Mouse (Mus musculus) embryonic facial prominence, embryonic 14.5 days (tissue): ENCODE measurements at regions not wholly inside any gene's neighbourhood (a gene's known extent, or its start where the extent isn't known, plus 50 kb on each side); places are given as distances from the start of the nearest gene placed in this dataset.

Source experiments
- ATAC-seq: fragments of 200-750 bp; cut with Nextera tagmentation; 2 replicates; pipeline ENCODE4 v1.8.0; 2017; ENCODE audit warnings: low read depth, moderate number of reproducible peaks, moderate TSS enrichment
- DNase-seq: peaks from one replicate; pipeline ENCODE4 v3.0.0-alpha.2; 2015; ENCODE audit warnings: low spot score
- H3K27ac ChIP-seq: fragments of 300-500 bp; sonication (generic); replicated peaks from 2 replicates; pipeline ENCODE4 v1.5.1; 2014; ENCODE audit warnings: low read depth, mild to moderate bottlenecking, low read length, moderate library complexity
- H3K27me3 ChIP-seq: fragments of 300-500 bp; sonication (generic); replicated peaks from 2 replicates; pipeline ENCODE4 v1.6.1; 2014; ENCODE audit warnings: low read length; ENCODE audit not compliant: control insufficient read depth, insufficient read depth
- H3K36me3 ChIP-seq: fragments of 300-500 bp; sonication (generic); 2 replicates; pipeline ENCODE4 v1.6.1; 2014; ENCODE audit warnings: low read length, mixed read lengths; ENCODE audit not compliant: control insufficient read depth, insufficient read depth
- H3K4me1 ChIP-seq: fragments of 300-500 bp; sonication (generic); 2 replicates; pipeline ENCODE4 v1.6.1; 2014; ENCODE audit warnings: antibody characterized with exemption, low read length; ENCODE audit not compliant: control insufficient read depth, insufficient read depth
- H3K4me2 ChIP-seq: fragments of 300-500 bp; sonication (generic); 2 replicates; pipeline ENCODE4 v1.6.1; 2014; ENCODE audit warnings: low read depth, mild to moderate bottlenecking, low read length, moderate library complexity, mixed read lengths
- H3K4me3 ChIP-seq: fragments of 300-500 bp; sonication (generic); 2 replicates; pipeline ENCODE4 v1.5.1; 2014; ENCODE audit warnings: low read depth, mild to moderate bottlenecking, low read length
- H3K9ac ChIP-seq: fragments of 300-500 bp; sonication (generic); 2 replicates; pipeline ENCODE4 v1.6.1; 2014; ENCODE audit warnings: low read depth, mild to moderate bottlenecking, low read length, moderate library complexity, mixed read lengths
- H3K9me3 ChIP-seq: fragments of 300-500 bp; sonication (generic); 2 replicates; pipeline ENCODE4 v1.6.1; 2016; ENCODE audit warnings: low read length; ENCODE audit not compliant: control insufficient read depth
- WGBS: fragments of 180-500 bp; shearing (Covaris S2); extraction: QIAGEN DNeasy Blood & Tissue Kit; methylation state at CpG from one replicate; pipeline ENCODE4 v1.1.7; 2014; 5-methylcytosine and 5-hydroxymethylcytosine counted together

DNA sequence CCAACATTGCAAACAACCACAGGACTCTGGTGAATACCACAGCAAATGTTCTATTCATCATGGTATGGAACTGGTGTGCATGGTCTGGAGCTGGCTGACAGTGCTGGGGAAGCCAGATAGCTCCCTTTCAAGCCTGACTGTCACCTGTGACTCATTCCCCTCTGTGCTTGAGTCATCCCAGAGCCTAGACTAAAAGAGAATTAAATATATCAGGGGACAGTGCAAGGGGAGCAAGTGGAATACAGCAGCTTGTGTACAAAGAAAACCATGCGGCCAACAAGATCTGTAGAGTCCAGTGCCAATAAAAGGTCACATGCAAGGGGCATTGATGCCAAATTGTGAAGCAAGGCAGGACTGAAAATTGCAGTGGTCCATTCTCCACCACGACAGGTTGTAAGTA lies 117.7 kb downstream of the Pah start:
- Histone ChIP-seq H3K4me1 (no peaks in the 10 kb centered on the region), H3K4me2 (no peak overlapping the region), H3K27me3 (no peaks in the 10 kb centered on the region), H3K27ac (no peak overlapping the region), H3K9ac (no peak overlapping the region), H3K9me3 (no peaks in the 10 kb centered on the region), H3K4me3 (no peak overlapping the region), H3K36me3 (no peaks in the 10 kb centered on the region)
- WGBS = 85% methylated on average over 2 of the region's 2 CpGs
- no peak for ATAC-seq
- no peak for DNase-seq

DNA sequence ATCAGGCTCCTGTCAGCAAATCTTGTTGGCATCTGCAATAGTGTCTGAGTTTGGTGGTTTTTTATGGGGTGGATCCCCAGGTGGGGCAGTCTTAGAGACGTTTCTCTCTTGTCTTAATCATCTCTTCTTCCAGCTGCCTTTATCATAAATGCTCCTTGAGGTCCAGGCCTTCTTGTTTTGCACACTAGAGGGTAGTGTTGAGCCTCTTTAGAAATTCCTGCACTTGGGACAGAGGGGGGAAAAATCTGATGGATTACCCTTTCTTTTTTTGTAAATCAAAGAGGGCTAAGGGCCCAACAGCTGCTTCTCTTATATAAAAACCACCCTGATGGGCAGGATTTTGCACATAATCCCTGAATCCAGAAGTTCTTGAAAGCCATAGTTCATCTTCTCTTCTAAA lies 127.5 kb downstream of the Pah start:
- ATAC-seq = no peak
- Histone ChIP-seq H3K9ac (no peak overlapping the region), H3K36me3 (no peaks in the 10 kb centered on the region), H3K4me1 (no peaks in the 10 kb centered on the region), H3K27me3 (no peaks in the 10 kb centered on the region), H3K4me2 (no peak overlapping the region), H3K9me3 (no peaks in the 10 kb centered on the region), H3K4me3 (no peak overlapping the region), H3K27ac (no peak overlapping the region)
- WGBS = 21% methylated on average over 1 of the region's 1 CpGs
- peak; percentile 71 for DNase-seq

DNA sequence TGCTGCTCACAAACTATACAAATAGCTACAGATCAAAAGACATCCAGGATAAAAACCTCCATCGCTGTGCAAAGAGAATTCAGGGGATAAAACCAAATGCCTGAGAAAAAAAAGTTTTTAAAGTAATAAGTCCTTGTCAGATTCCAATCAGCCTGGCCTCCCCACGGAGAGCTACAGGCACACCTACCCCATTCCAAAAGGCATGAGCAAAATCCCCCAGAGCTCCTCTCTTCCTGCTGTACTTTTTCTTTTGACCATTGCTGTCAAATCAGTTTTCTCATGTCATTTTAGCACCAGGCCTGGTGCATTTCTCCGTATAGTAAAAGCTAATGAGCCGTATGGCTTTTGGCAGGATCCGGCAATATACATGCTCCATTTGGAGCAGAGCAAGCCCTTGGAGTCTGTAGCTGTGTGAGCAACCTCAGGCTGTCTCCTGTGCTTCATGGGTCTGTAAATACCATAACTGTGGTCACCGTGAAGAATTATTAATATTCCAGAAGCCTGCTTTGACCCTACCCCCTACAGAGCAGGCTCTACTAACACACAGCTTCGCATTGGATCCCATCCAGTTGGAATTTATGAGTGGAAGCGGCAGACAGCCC lies 130.6 kb downstream of the Pah start:
- Histone ChIP-seq H3K36me3 (no peaks in the 10 kb centered on the region), H3K4me1 (no peaks in the 10 kb centered on the region), H3K27ac (peak overlapping the region; percentile 39; the same call in 1 of the 2 replicates), H3K4me2 (no peak overlapping the region), H3K9me3 (no peaks in the 10 kb centered on the region), H3K4me3 (no peak overlapping the region), H3K27me3 (no peaks in the 10 kb centered on the region), H3K9ac (no peak overlapping the region)
- WGBS = 58% methylated on average over 8 of the region's 8 CpGs
- peak; percentile 83 for ATAC-seq
- DNase-seq = peak; percentile 85

DNA sequence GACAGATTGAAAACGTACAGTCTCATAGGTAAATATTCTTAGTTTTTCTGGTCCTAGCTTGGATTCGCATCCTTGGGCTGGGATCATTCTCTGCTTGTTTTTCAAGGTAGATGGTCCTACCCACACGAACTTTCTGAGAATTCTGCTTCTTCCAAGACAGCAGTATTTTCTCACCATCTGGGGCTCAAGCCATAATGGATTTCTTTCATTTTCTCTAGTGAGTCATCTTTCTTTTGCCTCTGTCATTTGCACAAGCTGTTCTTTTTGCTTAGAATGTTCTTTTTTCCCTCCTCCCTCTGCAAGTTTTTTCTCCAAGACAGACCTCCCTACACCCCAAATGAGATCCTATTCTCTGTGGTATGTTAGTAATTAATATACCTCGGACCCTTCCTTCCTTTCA lies 132.5 kb downstream of the Pah start:
- Histone ChIP-seq H3K36me3 (no peaks in the 10 kb centered on the region), H3K9ac (no peak overlapping the region), H3K27me3 (no peaks in the 10 kb centered on the region), H3K4me1 (no peaks in the 10 kb centered on the region), H3K4me2 (no peak overlapping the region), H3K27ac (no peak overlapping the region), H3K4me3 (no peak overlapping the region), H3K9me3 (no peaks in the 10 kb centered on the region)
- 73% methylated on average over 4 of the region's 4 CpGs for WGBS
- ATAC-seq (no peak), DNase-seq (no peak)

DNA sequence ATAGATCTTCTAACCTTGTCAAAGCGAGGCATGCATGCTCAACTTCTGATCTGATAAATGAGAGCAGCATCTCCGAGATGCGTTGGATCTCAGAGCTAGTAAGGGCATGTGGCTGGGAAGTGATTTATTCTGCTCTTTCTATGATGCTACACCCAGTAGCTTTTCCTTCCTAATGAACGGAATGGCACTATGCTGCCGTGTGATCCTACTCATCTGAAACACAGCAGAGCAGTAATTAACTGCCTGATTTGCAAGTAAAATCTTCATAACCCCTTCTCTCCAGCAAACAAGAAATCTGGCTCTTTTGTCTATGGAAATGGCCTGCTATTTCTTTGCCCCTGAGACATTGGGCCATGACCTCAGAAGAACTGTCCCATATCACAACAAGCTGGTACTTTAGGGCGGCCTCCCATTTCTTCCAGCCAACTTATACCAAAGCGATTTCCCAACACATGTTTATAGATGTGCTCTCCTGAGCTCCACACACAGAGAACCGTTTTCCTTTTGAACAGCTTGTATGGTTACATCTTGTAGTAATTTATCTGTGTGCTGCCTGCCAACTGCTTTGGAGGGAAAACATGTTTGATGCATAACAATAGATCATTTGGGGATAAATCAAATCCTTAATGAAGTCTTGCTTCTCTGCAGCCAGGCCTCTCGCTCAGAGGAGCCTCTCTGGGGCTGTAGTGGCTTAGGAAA lies 144.6 kb downstream of the Pah start:
- DNase-seq (peak; percentile 90), ATAC-seq (peak; percentile 78)
- peaks cover 19% of the 10 kb centered on the region for H3K4me1 ChIP-seq
- peak overlapping the region; percentile 73 for H3K27ac ChIP-seq
- 62% methylated on average over 9 of the region's 9 CpGs for WGBS
- no peak overlapping the region for H3K4me3 ChIP-seq
- H3K36me3 ChIP-seq = no peaks in the 10 kb centered on the region
- no peak overlapping the region for H3K4me2 ChIP-seq
- no peak overlapping the region for H3K9ac ChIP-seq
- no peaks in the 10 kb centered on the region for H3K27me3 ChIP-seq
- no peaks in the 10 kb centered on the region for H3K9me3 ChIP-seq

DNA sequence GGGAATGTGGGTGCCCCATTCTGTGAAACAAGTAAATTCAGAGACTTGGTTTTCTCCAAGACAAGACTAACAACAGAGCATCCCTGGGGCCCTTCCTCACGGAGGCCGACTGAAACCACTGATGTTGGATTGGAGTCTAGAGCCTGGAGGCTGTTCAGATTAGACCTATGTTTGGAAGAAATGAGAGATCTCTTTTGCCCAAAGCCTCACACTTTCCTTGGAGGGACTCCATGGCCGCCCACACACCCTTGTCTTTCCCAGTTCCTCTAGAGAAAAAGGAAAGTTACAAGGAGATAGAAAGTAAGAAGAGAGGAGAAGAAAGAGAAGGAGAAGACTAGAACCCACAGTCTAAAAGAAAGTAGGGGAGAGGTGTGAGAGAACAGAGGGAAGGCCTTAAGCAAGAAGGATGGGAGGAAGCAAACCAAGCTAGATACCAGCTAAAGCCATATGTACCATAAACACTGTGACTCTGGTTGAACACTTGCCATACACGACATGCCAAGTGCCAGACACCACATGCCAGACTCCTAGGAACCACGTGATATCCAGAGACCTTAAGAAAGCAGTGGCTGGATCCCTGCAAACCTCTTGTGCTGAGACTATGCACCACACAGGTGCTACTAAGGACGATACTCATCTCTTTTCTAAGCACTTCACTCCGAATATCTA lies 145.3 kb downstream of the Pah start:
- Histone ChIP-seq H3K27me3 (no peaks in the 10 kb centered on the region), H3K27ac (peak overlapping the region; percentile 73), H3K4me1 (peaks cover 19% of the 10 kb centered on the region), H3K36me3 (no peaks in the 10 kb centered on the region), H3K9me3 (no peaks in the 10 kb centered on the region), H3K9ac (no peak overlapping the region), H3K4me3 (no peak overlapping the region), H3K4me2 (no peak overlapping the region)
- 57% methylated on average over 7 of the region's 7 CpGs for WGBS
- peak; percentile 57 for ATAC-seq
- no peak for DNase-seq

DNA sequence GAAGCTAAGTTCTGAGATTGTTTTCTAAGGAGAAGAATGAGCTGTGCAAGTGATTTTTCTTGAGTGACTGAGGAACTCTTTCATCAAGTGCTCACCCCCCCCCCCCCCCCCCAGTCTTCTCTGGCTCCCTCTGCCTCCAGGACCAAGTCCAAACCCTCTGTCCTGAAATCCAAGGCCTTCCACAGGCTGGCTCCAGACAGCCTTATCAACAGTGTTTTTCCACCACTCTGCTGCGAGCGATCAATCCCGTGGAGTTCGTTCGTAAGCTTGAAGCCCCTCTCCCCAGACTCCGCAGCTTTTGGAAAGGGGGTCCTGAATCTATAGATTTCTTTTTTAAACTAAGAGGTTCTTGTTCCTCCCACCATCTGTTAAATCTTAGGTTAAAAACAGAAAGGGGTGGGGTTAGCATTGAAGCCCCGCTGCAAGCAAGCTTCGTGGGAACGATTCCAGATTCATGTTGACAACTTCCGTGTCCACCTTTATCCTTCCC lies 146.1 kb downstream of the Pah start:
- peaks cover 19% of the 10 kb centered on the region for H3K4me1 ChIP-seq
- no peak overlapping the region for H3K4me2 ChIP-seq
- WGBS = 56% methylated on average over 10 of the region's 10 CpGs
- ATAC-seq = 0 out of 2 replicates have a peak, but pooled peaks have one; percentile 30
- no peaks in the 10 kb centered on the region for H3K9me3 ChIP-seq
- no peak overlapping the region for H3K4me3 ChIP-seq
- peak overlapping the region; percentile 73; the same call in 1 of the 2 replicates for H3K27ac ChIP-seq
- no peaks in the 10 kb centered on the region for H3K36me3 ChIP-seq
- H3K9ac ChIP-seq = no peak overlapping the region
- H3K27me3 ChIP-seq = no peaks in the 10 kb centered on the region
- DNase-seq = peak; percentile 62

DNA sequence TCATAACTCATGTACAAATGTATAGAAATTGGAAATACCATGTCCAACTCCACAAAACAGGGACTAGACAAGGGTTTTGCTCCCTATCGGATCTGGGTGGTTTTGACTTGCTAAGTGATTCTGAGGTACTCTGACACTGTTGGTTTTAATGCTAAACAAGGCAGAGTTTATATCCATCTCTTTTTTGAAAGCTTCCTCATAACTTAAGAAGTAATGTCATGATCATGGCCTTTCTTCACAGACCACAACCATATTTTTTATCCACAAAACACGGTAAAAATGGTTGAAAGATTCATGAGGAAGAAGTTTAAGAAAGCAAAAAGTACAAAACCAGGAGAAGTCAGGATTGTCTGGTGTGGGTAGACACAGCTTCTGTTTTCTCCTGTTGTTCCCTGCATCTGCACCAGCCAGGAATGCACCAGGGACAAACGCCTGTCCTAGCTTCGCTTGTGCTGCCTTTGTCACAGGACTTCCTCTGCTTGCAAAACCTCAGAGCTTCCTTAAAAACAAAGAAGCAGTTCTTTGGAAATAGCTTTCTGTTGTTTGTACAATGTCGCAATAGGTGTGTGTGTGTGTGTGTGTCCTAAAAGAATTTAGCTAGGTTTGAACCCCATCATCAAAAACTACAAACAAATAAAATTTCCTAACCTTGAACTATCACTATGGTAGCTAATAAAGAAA lies 153.3 kb downstream of the Pah start:
- Histone ChIP-seq H3K9me3 (no peaks in the 10 kb centered on the region), H3K27me3 (no peaks in the 10 kb centered on the region), H3K4me3 (no peak overlapping the region), H3K4me2 (no peak overlapping the region), H3K9ac (no peak overlapping the region), H3K27ac (no peak overlapping the region), H3K4me1 (peaks cover 6% of the 10 kb centered on the region; the same call in 1 of the 2 replicates), H3K36me3 (no peaks in the 10 kb centered on the region)
- DNase-seq (peak; percentile 10), ATAC-seq (no peak)
- WGBS = 68% methylated on average over 5 of the region's 5 CpGs
